17 mouse cellular contexts compared by ENCODE assay signal in genomic region chr5:148151894-148152599, GRCm38 (mm10).
DNase-seq lines count a peak whose midpoint lies in the region; ATAC-seq and TF ChIP-seq lines count a peak whose summit lies in the region.
"Had no signal": no experiment of that assay in that cellular context is flagged by ENCODE, and none has a peak within 500 bp of the region (broad histone marks: within the 10 kb centered on the region; RNA-seq: fewer than 3 reads in every experiment).

No protein-coding gene starts in this region.

- H3K4me2 ChIP-seq in lung, embryonic 15.5 days, result 0 out of 2 replicates have a peak overlapping the region, but pooled peaks have one; percentile 33
- H3K4me2 ChIP-seq in forebrain, embryonic 16.5 days (ENCODE audit: low read length), result peak overlapping the region; percentile 1; the same call in 1 of the 2 replicates
- H3K4me2 ChIP-seq in hindbrain, embryonic 14.5 days (replicated peaks), result peak overlapping the region; percentile 37
- peak overlapping the region; percentile 30 for H3K4me2 ChIP-seq in midbrain, embryonic 16.5 days (ENCODE audit: low read length)
- H3K4me2 ChIP-seq: embryonic facial prominence, embryonic 15.5 days; heart, embryonic 13.5 days had no signal

- no peaks in the 10 kb centered on the region for H3K27me3 ChIP-seq in lung, embryonic 15.5 days
- no peaks in the 10 kb centered on the region for H3K27me3 ChIP-seq in forebrain, embryonic 16.5 days (replicated peaks; ENCODE audit: control insufficient read depth, insufficient read depth, low read length)
- no peaks in the 10 kb centered on the region for H3K27me3 ChIP-seq in hindbrain, embryonic 14.5 days (ENCODE audit: control insufficient read depth, insufficient read depth, low read length)
- no peaks in the 10 kb centered on the region for H3K27me3 ChIP-seq in midbrain, embryonic 16.5 days (ENCODE audit: control insufficient read depth, insufficient read depth, low read depth, low read length)
- H3K27me3 ChIP-seq: embryonic facial prominence, embryonic 15.5 days; heart, embryonic 13.5 days had no signal

- no peak for TF ChIP-seq CTCF in gastrocnemius, adult 2 months (IDR thresholded peaks at IDR 0.05)

- intact Hi-C loops in gastrocnemius, adult 2 months (cut with DNase I), result no loop called here

- WGBS in lung, embryonic 15.5 days, result 43% methylated on average over 14 of the region's 14 CpGs
- WGBS in forebrain, embryonic 16.5 days, result 40% methylated on average over 14 of the region's 14 CpGs
- WGBS in hindbrain, embryonic 14.5 days, result 36% methylated on average over 14 of the region's 14 CpGs
- 31% methylated on average over 14 of the region's 14 CpGs for WGBS in midbrain, embryonic 16.5 days

- no peaks in the 10 kb centered on the region for H3K36me3 ChIP-seq in lung, embryonic 15.5 days
- H3K36me3 ChIP-seq in forebrain, embryonic 16.5 days (ENCODE audit: control insufficient read depth, insufficient read depth), result no peaks in the 10 kb centered on the region
- H3K36me3 ChIP-seq in hindbrain, embryonic 14.5 days (replicated peaks; ENCODE audit: control insufficient read depth, insufficient read depth), result no peaks in the 10 kb centered on the region
- H3K36me3 ChIP-seq in midbrain, embryonic 16.5 days (ENCODE audit: control insufficient read depth, insufficient read depth, low read length), result no peaks in the 10 kb centered on the region
- H3K36me3 ChIP-seq: embryonic facial prominence, embryonic 15.5 days had no signal

- no peaks in the 10 kb centered on the region for H3K9me3 ChIP-seq in lung, embryonic 15.5 days
- no peaks in the 10 kb centered on the region; the same call in 1 of the 2 replicates for H3K9me3 ChIP-seq in forebrain, embryonic 16.5 days (ENCODE audit: control insufficient read depth, low read length)
- 0 out of 2 replicates have a peak, but pooled peaks cover 4% of the 10 kb centered on the region for H3K9me3 ChIP-seq in hindbrain, embryonic 14.5 days (ENCODE audit: control insufficient read depth, low read length)
- H3K9me3 ChIP-seq in midbrain, embryonic 16.5 days (replicated peaks; ENCODE audit: control insufficient read depth, low read length, poor library complexity, severe bottlenecking), result no peaks in the 10 kb centered on the region; the same call in 1 of the 2 replicates
- H3K9me3 ChIP-seq: embryonic facial prominence, embryonic 15.5 days had no signal

- H3K4me3 ChIP-seq in lung, embryonic 15.5 days, result no peak overlapping the region
- H3K4me3 ChIP-seq in forebrain, embryonic 16.5 days (replicated peaks; ENCODE audit: low read length), result no peak overlapping the region
- no peak overlapping the region for H3K4me3 ChIP-seq in hindbrain, embryonic 14.5 days (replicated peaks; ENCODE audit: low read length)
- no peak overlapping the region for H3K4me3 ChIP-seq in midbrain, embryonic 16.5 days (ENCODE audit: low read depth, low read length)
- H3K4me3 ChIP-seq in gastrocnemius, adult 2 months, result no peak overlapping the region
- H3K4me3 ChIP-seq: embryonic facial prominence, embryonic 15.5 days; heart, embryonic 13.5 days had no signal

- peaks cover 6% of the 10 kb centered on the region; the same call in 1 of the 2 replicates for H3K4me1 ChIP-seq in lung, embryonic 15.5 days
- peaks cover 17% of the 10 kb centered on the region for H3K4me1 ChIP-seq in forebrain, embryonic 16.5 days (replicated peaks; ENCODE audit: control insufficient read depth, insufficient read depth, low read length)
- H3K4me1 ChIP-seq in hindbrain, embryonic 14.5 days (replicated peaks; ENCODE audit: control insufficient read depth, insufficient read depth, low read length), result peaks cover 31% of the 10 kb centered on the region
- peaks cover 16% of the 10 kb centered on the region for H3K4me1 ChIP-seq in midbrain, embryonic 16.5 days (ENCODE audit: control insufficient read depth, insufficient read depth, low read length)
- H3K4me1 ChIP-seq: embryonic facial prominence, embryonic 15.5 days; heart, embryonic 13.5 days had no signal

- no peak overlapping the region for H3K27ac ChIP-seq in lung, embryonic 15.5 days
- H3K27ac ChIP-seq in forebrain, embryonic 16.5 days (ENCODE audit: low read length), result no peak overlapping the region
- H3K27ac ChIP-seq in hindbrain, embryonic 14.5 days, result peak overlapping the region; percentile 91
- peak overlapping the region; percentile 51 for H3K27ac ChIP-seq in midbrain, embryonic 16.5 days (ENCODE audit: low read length)
- no peak overlapping the region for H3K27ac ChIP-seq in gastrocnemius, adult 2 months
- H3K27ac ChIP-seq: embryonic facial prominence, embryonic 15.5 days; heart, embryonic 13.5 days; liver, embryonic 14.5 days had no signal

- H3K9ac ChIP-seq in lung, embryonic 15.5 days, result no peak overlapping the region
- H3K9ac ChIP-seq in forebrain, embryonic 16.5 days (replicated peaks; ENCODE audit: low read depth, low read length), result no peak overlapping the region
- peak overlapping the region; percentile 40; the same call in 1 of the 2 replicates for H3K9ac ChIP-seq in hindbrain, embryonic 14.5 days
- no peak overlapping the region for H3K9ac ChIP-seq in midbrain, embryonic 16.5 days (ENCODE audit: low read depth, low read length)
- H3K9ac ChIP-seq: embryonic facial prominence, embryonic 15.5 days; heart, embryonic 13.5 days; liver, embryonic 14.5 days had no signal

- no peak; the same call in 1 of the 2 replicates for ATAC-seq in lung, embryonic 15.5 days (ENCODE audit: borderline replicate concordance, extremely low read depth, low FRiP score, low TSS enrichment)
- ATAC-seq in forebrain, embryonic 16.5 days, result peak; percentile 35; the same call in 1 of the 2 replicates
- ATAC-seq in hindbrain, embryonic 14.5 days (ENCODE audit: low FRiP score), result no peak; the same call in 1 of the 2 replicates
- ATAC-seq in midbrain, embryonic 16.5 days, result peak; percentile 61
- no peak for ATAC-seq in monocyte, adult 5-6 weeks (replicated peaks; ENCODE audit: insufficient number of reproducible peaks, low FRiP score, low TSS enrichment, poor library complexity, severe bottlenecking)

- no peak for DNase-seq in lung, postnatal 14 days
- no peak for DNase-seq in hindbrain, embryonic 14.5 days (ENCODE audit: low spot score)
- no peak for DNase-seq in kidney, postnatal 10 days
- no peak for DNase-seq in gastrocnemius, adult 2 months
- DNase-seq: cerebellum, adult 11-12 months; heart, postnatal 4 days; kidney, adult 11 months; kidney, postnatal 36 days; spleen, adult 18-20 months; thymus, postnatal 25 days had no signal

Comparison
In these comparisons a context has a peak if more than half of its experiments do, and no peak if none do; other contexts are left out.
1. ATAC-seq: peak in forebrain, embryonic 16.5 days (single experiment) and midbrain, embryonic 16.5 days (single experiment); none in lung, embryonic 15.5 days (single experiment), hindbrain, embryonic 14.5 days (single experiment) and monocyte, adult 5-6 weeks (single experiment).
2. H3K27ac ChIP-seq: peak in hindbrain, embryonic 14.5 days (single experiment) and midbrain, embryonic 16.5 days (single experiment); none in lung, embryonic 15.5 days (single experiment), forebrain, embryonic 16.5 days (single experiment) and gastrocnemius, adult 2 months (single experiment).
3. Peak in every context shown above with its lines, with median percentiles within 50 percentile points of each other: H3K4me2 ChIP-seq.